Mouse (Mus musculus) frontal cortex, adult 2 months (tissue): ENCODE measurements around the gene Zic5. TPM values are rescaled to one million over a fixed set of nuclear protein-coding genes. Genes with fewer than 3 reads are reported as not detected.

Experiments
- DNase-seq, 2 experiments: peaks; one replicate each; pipeline ENCODE4 v3.0.0; 2022; ENCODE audit warnings: low spot score in 1 of 2; ENCODE audit errors: extremely low spot score in 1 of 2
- polyA plus RNA-seq: library from polyadenylated mRNA; depleted of rRNA; stranded (reverse); fragments of >200 nt; gene quantifications from 2 replicates; pipeline ENCODE4 v1.2.3, GENCODE M21; 2012

Zic5 gene
- polyA plus RNA-seq, 1 experiment = 2.9 TPM

GRCm38 (mm10) chr14:122480355-122480754 is 14.9 kb upstream of the Zic5 start:
- no peak for DNase-seq

GRCm38 (mm10) chr14:122479461-122480109 is 14.1 kb upstream of the Zic5 start:
- no peak for DNase-seq

- no peak for DNase-seq
Observed at GRCm38 (mm10) chr14:122478574-122479011, 13.1 kb upstream of the Zic5 start.

GRCm38 (mm10) chr14:122477971-122478573 is 12.6 kb upstream of the Zic5 start:
- DNase-seq = no peak

GRCm38 (mm10) chr14:122477261-122477671 is 11.8 kb upstream of the Zic5 start:
- DNase-seq = no peak

GRCm38 (mm10) chr14:122476822-122477215 is 11.3 kb upstream of the Zic5 start:
- DNase-seq = no peak

GRCm38 (mm10) chr14:122476041-122476821 is 10.8 kb upstream of the Zic5 start:
- DNase-seq = no peak

- DNase-seq = no peak
Observed at GRCm38 (mm10) chr14:122475557-122476040, 10.1 kb upstream of the Zic5 start.

- no peak for DNase-seq
Observed at GRCm38 (mm10) chr14:122474891-122475556, 9.5 kb upstream of the Zic5 start, which contains the start of gene Zic2. Zic2 (plus strand) TSS chr14:122475435.

GRCm38 (mm10) chr14:122474041-122474890 is 8.8 kb upstream of the Zic5 start:
- DNase-seq = no peak

- no peak for DNase-seq
Observed at GRCm38 (mm10) chr14:122473211-122473751, 7.8 kb upstream of the Zic5 start.

- no peak for DNase-seq
Observed at GRCm38 (mm10) chr14:122472647-122473046, 7.2 kb upstream of the Zic5 start.

- DNase-seq = no peak
Observed at GRCm38 (mm10) chr14:122472161-122472560, 6.7 kb upstream of the Zic5 start.

- no peak for DNase-seq
Observed at GRCm38 (mm10) chr14:122471449-122472085, 6.1 kb upstream of the Zic5 start.

- no peak for DNase-seq
Observed at GRCm38 (mm10) chr14:122468971-122469755, 3.7 kb upstream of the Zic5 start.

GRCm38 (mm10) chr14:122467926-122468841 is 2.7 kb upstream of the Zic5 start:
- DNase-seq = no peak

- no peak for DNase-seq
Observed at GRCm38 (mm10) chr14:122466756-122467362, 1.4 kb upstream of the Zic5 start.
